Mouse (Mus musculus): ENCODE data around the gene Pawr.
"Not testable (repeated sequence)": the region's sequence is repeated elsewhere in the genome, so short reads cannot be mapped to it uniquely, and the experiment has no call there.

Pawr gene

DNA sequence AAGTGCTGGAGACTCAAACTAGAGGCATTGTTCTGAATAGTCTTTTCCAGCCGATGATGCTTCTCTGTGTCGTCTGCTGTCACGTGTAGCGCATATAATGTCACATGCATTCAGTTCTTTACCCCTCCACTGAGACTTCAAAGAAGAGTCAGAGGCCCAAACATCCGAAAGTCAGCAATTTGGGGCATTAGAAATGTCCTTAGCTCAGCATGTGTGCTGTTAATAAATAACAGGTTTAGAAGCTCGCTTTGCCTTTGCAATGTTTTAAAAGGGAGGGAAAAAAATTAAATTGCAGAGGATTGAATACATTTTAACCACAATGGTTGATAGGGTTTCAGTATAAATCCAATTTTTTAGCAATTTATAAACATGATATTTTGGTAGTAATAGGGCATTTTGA, 18.1 kb upstream of the Pawr start:
- DNase-seq (ENCODE audit: low spot score in 2 of 2) = no peak

DNA sequence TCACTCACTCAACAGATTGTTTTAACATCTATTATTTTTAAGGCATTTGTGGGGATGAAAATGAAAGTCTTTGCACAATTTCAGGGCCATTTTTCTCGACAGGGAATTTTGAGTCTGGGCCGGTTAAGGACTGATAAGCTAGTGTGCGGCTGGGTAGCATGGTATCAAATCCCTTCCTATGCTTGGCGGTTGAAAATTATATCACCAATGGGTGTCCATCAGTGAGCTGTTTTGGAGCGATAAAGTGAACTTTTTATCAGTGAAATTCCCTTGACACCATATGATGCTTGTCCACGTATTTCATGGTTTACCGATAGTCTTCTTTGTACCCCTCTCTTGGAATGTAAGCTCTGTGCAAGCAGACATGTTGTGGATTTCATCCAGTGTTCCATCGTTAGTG, 17.5 kb upstream of the Pawr start:
- DNase-seq (ENCODE audit: low spot score in 2 of 2) = no peak

DNA sequence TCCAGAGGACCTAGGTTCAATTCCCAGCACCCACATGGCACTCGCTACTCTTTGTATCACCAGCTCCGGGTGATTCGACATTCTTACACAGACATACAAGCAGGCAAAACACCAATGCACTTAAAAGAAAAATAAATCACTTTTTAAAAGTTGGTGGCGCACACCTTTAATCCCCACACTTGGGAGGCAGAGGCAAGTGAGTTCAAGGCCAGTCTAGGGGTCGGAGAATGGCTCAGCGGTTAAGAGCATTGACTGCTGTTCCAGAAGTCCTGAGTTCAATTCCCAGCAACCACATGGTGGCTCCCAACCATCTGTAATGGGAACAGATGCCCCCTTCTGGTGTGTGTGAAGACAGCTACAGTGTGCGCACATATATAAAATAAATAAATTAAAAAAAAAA, 16.7 kb upstream of the Pawr start:
- no peak for DNase-seq (ENCODE audit: low spot score in 2 of 2)

DNA sequence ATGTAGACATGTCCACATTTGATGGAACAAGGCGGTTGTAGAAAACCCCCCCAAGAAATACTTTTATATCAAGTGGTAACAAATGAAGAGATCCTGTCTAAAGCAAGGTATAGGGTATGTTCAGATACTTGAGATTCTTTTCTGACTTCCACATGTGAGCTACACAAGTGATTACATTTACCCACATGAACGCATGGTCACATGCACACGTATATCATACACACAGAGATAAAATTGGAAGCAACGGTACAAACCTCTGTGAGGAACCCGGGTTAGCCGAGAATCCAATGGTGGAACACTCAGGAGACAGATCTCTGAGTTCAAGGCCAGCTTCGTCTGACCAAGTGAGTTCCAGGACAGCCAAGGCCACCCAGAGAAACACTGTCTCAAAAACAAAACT, 3.6 kb upstream of the Pawr start:
- DNase-seq (ENCODE audit: low spot score in 2 of 2) = no peak

DNA sequence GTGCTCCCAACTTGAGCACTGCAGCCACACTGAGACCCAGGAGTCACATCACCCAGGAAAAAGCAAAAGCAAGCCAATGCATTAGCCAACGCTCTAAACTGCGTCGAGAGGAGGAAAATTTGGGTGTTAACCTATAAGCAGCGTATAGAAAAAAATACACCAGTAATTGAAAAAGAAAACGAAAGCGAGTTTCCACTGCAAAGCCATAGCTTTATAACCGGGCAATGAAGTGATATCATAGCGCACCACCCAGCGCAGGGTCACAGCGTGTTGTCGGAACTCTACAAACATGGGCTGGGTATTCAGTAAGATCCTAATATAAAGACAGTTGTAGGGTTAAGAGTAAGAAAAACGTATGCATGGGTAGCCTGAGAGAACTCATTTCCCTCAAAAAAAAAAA, 2.9 kb upstream of the Pawr start:
- no peak for DNase-seq (ENCODE audit: low spot score in 2 of 2)

DNA sequence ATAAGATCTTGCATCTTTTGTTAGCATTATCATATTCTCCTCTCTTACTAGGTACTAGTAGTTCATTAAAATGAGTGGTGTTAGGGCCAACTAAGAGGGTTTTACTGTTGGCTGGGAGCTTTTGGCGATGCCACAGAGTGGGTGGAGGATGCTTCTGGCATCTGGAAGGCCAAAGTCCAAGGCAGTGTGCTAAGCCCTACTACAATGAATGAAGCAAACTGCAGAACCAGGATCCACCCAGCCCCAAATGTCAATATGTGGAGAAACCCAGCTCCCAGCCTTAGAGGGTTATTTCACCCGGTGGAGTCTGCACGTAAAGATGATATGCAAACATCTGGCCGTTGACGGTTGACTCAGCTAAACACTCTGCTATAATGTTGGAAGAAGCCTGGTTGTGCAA, 2.1 kb upstream of the Pawr start:
- DNase-seq (ENCODE audit: low spot score in 2 of 2) = no peak

DNA sequence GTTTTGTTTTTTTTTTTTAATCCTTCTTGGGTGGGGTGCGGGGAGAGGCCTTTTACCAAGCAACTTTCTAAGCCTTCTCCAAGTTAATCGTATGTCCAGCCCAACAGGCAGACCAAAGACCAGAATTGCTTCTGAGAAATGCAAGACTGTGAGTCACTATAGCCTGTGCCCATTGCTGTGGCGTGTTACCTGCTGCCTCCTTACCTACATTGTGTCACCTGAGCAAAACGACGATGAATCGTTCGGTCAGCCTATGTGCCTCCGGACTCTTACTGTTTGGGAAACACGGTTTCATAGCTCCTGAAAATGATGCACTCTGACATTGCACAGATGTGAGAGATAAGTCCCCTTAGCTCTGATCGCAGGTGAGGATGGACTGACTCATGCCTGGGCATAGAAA, 957 bp upstream of the Pawr start:
- DNase-seq (ENCODE audit: low spot score in 2 of 2) = no peak

DNA sequence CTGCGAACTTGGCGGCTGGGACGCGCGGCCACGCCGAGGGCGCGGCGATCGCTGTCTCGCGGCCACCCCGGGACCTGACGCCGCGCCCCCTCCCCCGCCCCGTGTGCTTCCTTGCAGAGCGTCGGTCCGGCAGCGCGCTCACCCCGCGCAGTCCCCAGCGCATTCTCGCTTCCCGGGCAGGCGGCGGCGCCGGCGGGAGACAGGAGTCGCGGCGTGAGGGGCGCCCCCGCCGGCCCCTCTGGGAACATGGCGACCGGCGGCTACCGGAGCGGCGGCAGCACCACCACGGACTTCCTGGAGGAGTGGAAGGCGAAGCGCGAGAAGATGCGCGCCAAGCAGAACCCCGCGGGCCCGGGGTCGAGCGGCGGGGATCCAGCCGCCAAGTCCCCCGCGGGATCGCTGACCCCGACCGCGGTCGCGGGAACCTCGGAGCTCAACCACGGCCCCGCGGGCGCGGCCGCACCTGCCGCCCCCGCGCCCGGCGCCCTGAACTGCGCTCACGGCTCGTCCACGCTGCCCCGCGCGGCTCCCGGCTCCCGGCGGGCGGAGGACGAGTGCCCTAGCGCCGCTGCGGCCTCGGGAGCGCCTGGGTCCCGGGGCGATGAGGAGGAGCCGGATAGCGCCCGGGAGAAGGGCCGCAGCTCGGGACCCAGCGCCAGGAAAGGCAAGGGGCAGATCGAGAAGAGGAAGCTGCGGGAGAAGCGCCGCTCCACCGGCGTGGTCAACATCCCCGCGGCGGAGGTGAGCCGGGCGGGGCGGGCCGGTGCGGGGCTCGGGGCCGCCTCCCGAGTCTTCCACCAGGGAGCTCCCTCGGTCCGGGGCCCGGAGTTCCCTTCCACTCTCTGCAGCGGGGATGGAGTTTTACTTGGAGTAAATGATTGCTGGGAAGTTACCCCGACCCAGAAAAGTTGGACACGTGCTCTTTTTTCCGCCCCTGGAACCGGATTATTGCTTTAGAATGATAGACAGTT, 935 bp downstream of the Pawr start:
- DNase-seq (ENCODE audit: low spot score in 2 of 2) = peak in 1 of 2 experiments; percentile 7

DNA sequence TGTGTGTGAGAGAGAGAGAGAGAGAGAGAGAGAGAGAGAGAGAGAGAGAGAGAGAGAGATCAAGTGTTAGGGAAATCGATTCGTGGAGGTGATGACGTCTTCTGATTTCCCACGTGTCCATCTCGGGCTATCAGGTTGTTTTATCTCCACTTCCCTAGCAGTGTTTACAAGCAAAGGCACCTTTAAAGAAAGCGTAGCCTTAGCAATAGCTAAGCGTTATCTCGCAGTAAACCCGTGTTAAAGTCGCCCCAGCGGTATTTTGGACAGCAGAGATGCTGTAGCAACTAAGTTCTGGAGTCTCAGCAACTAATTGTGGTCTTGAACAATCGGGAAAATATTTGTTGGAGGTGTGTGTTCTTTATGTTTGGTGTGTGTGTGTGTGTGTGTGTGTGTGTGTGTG, 1.7 kb downstream of the Pawr start:
- no peak for DNase-seq (ENCODE audit: low spot score in 2 of 2)

DNA sequence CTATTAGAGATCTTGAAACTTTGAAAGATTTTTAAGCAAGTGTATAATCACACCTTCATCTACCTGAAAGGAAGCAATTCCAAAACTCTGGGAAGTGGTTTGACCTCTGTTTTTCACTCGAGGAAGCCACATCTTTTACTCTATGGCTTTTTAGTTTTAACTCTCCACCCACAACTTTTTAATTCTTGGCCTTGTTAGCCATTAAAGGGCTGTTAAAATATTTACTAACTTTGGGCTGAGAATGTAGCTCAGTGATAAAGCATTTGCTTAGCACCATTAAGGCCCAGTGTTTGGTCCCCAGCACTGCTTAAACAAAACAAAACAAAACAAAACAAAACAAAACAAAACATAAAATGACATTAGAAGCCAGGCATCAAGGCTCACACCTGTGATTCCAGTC, 2.2 kb downstream of the Pawr start:
- no peak for DNase-seq (ENCODE audit: low spot score in 2 of 2)

DNA sequence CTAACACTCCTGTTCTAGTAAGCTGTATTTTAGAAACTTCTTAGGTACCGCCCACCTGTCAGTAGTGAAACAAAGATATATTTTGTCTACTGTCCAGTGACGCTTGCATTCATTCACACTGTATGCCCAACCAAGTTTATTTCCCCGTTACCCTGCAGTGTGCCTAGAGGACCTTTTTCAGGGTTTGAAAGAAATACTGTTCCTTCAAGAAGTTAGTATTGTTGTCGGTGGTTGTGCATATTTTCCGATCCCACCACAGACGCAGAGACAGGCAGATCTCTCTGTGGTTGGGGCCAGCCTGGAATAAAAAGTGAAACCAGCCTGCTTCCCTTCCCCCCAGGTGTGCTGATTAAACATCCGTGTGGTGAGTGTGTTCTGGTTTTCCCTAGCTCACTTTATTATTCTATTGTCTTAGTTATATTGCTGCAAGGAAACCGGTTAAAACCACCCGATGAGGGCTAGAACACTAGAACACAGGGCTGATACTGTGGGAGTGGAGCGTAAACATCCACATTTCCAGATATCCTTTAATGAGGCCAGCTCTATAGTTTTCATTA, 3.9 kb downstream of the Pawr start:
- DNase-seq (ENCODE audit: low spot score in 2 of 2) = no peak

DNA sequence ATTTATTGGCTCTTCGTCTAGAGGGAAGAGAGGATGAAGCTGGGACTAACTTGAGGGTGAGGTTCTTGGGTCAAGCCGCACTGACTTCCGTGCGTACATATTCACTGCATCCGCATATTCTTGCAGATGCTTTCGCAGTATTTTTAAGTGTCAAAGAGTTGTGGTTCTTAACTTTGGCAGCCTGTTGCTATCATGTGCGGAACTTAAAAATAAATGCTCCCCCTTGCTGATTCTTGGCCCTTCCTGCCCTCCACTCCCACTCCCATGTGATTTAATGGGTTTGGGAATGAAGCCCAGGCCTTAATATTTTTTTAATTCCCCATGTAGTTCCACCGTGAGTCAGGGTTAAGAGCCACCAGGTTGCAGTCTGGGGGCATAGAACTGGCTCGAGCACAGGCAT, 4.7 kb downstream of the Pawr start:
- DNase-seq (ENCODE audit: low spot score in 2 of 2) = no peak

DNA sequence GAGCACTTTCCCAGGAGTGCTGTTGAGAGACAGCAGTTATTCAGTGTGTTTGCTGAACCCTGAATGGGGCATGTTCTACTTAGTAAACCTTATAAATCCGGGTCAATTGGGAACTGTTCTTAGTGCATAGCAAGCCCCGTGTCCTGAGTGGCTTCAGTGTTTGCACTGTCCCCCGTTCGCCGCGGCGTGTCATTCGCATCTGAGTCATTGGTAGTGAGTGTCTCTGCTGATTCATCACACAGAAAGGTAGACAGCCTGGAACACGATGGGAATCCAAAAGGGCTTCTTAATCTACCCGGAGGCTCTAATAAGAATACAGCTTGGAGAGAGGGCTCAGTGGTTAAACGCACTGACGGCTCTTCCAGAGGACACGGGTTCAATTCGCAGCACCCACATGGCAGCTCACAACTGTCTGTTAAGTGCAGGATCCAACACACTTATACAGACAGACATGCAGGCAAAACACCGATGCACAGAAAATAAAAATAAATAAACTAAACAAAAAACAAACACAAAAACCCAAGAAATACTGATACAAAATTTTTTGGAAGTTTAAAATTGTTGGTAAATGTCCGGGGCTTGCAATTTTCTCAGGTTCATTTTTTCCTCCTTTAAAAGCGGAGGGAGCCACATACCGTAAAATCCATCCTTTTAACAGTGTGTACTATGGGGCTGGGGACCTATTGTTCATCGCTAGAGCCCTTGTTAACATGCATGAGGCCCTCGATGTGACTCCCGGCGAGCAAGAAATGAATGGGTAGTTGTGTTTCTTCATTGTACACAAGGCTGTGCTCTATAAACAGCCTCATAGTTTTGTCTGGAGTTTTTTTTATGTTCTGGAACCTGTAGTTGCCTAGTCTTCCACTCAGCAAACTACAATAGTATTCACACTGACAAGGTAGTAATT, 6.4 kb downstream of the Pawr start:
- DNase-seq (ENCODE audit: low spot score in 2 of 2) = no peak

DNA sequence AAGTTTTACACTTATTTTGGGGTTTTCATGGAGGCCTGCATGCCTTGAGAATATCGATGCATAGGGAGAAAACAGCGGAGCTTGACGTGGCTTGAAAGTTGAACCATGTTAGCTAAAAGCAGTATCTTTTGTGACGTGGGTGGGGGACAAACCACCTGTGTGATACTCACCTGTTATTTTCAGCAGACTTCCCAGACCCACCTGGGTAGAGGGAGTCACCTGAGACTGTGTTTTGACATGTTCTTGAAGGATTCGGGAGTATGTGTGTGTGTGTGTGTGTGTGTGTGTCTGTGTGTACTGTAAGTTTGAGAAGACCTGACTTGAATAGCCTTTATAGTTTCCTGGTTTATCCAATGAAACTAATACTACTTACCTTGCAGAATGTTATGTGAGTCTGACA, 7.2 kb downstream of the Pawr start:
- DNase-seq (ENCODE audit: low spot score in 2 of 2) = no peak

DNA sequence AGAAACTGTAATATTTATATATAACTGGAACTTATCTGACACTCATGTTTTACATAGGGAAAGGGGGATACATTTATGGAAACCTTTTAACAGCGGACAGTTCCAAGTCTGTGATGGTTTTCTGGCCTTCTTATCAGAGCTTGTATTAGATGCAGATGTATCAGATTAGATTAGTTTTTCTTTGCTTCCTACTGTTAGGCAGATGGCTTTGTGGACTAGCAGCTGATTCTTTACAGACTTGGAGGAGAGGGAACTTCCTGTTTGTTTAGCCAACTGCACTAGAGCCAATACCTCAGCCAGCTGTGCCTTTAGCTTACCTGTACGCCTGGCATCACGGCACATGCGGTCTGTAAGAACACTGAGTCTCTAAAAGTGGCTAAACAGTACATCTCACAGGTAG, 8.0 kb downstream of the Pawr start:
- DNase-seq (ENCODE audit: low spot score in 2 of 2) = no peak

DNA sequence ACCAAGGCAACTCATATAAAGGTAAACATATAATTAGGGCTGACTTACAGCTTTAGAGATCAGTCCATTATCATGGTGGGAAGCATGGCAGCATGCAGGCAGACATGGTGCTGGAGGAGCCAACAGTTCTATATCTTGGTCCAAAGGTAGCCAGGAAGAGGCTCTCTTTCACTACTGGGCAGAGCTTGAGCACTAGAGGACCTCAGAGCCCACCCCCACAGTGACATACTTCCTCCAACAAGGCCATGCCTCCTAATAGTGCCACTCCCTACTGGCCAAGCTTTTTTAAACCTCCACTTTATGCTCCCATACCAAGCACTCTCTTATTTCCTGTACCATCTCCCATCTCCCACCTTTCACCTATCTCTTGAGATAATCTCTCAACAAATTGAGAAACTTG, 11.8 kb downstream of the Pawr start:
- no peak for DNase-seq (ENCODE audit: low spot score in 2 of 2)

DNA sequence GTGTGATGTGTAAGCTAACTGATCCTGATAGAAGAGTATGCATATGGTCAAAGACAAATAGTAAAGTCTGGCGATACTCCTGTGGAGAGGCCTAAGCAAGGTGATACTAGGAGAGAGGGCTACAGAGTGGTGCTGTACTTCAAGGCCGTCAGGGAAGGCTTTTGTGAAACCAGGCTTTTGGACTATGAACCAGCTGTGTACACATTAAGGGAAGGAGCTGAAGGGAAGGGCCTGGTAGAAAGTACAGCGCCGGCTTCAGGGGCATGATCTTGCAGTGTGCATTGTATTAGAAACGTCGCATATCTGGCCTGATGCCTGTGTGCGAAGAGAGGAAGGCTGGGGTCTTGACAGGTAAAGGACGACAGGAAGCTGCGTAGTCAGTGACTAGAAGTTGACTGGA, 13.2 kb downstream of the Pawr start:
- DNase-seq (ENCODE audit: low spot score in 2 of 2) = no peak

DNA sequence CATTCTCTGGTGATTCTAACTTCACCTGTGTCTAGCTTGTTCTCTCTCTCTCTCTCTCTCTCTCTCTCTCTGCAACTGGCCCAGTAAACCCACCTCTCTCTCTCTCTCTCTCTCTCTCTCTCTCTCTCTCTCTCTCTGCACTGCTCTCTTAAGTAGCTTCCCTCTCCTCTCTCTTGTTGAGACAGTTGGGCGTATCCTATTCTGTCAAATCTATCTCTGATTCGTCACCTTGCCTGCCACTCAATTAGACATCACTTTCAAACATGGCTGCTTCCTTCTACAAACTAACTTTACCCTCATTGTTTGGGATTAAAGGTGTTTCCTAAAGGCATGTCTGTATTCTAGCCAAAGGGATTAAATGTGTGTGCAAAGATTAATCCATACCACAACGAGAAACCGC, 14.4 kb downstream of the Pawr start:
- not testable (repeated sequence) for DNase-seq (ENCODE audit: low spot score in 2 of 2)

DNA sequence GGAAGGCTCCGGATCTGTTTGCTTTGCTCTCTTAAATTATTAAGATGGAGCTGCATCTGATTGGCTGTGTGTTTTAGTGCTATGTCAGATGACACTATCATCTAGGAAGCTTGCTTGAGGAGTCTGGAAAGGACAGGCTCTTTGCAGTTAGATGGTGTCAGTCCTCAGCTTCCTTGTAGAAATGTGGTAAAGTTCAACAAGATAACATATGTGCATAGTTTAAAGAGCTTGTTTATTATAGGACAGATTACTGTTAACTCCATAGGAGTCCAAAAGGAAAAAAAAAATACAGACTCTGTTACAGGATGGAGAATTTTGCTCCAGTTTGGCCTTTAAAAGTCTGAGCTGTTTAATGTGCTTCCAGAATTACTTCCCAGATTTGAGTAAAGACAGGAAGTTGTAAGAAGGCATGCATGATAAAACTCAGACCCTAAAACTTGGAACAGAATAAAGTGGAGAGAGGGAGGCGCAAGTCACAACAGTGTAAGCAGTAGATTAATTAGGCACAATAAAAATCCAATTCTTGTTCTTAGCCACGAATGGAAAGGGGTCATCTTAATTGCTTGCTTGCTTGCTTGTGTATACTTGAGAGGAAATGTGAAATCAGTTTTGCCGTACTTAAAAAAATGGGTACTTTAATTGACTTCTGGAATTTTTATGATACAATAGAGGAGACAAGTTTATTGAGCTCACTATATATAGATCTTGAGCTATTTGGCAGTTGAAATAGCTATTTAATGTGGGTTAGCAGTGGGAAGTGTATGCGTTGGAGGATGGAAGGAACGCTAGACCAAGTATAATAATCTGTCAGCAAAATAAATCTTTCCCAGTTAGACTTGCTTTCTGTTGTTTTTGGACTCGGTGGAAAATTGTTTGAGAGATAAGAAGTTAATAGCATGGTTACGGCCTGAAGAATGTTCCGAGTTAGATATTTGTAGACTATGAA, 18.5 kb downstream of the Pawr start:
- no peak for DNase-seq (ENCODE audit: low spot score in 2 of 2)

DNA sequence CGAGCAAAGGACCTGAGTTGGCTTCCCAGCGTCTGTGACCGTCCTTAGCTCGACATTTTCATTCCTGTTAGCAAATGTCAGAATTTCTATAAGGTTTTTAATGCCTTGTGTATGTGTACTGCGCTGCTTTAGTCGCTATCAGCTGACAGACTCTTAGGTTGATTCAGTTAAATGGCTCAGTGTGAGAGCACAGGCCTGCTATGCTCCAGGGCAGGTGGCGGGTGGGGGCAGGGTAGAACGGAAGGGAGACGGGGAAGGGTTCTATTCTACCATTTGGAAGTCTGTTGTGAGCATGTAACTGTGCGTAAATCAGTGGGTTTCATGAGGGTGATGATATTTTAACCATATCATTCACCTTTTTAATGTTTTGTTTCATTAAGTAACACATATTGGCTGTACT, 21.0 kb downstream of the Pawr start:
- DNase-seq (ENCODE audit: low spot score in 2 of 2) = no peak

DNA sequence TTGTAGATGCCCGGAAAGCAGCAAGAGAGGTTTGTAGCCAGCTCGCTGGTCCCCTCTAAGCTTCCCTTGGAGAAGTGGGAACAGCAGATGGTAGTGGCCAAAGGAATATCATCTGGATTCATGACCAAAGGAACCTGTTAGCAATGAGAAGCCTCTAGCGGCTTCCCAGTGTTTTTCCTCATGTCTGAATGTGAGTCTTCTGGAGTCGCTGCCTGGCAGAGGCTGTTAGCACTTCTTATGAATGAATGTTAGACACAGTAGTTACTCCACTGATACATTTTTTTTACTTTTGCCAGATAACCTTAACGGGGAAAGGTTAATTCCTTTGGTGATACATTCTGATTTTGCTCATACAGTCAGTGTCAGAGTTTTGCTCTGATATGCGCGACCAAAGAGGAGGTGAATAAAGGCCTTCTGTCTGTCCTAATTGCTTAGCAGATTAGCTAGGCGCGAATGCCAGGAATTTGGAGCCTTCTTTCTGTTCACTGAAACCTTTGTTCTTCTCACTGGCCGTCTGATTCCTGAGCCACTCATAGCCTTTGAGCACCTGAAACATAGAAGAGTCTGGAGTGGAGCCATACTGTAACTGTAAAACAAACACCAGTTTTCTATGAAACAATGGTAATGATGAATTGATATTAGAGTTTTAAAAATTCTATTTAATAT, 22.9 kb downstream of the Pawr start:
- DNase-seq (ENCODE audit: low spot score in 2 of 2) = no peak
